Mouse (Mus musculus) forebrain, embryonic 14.5 days (tissue): ENCODE results near the gene Efna5. TPM values are rescaled to one million over a fixed set of nuclear protein-coding genes. Genes with fewer than 3 reads are reported as not detected.

Experiments
- ATAC-seq: fragments of 200-750 bp; cut with Nextera tagmentation; 2 replicates; pipeline ENCODE4 v1.8.0; 2017; ENCODE audit warnings: mild to moderate bottlenecking, moderate library complexity
- DNase-seq: peaks from one replicate; pipeline ENCODE4 v3.0.0-alpha.2; 2015; ENCODE audit warnings: low spot score
- H3K27ac ChIP-seq: fragments of 300-500 bp; sonication (generic); 2 replicates; pipeline ENCODE4 v1.5.1; 2014; ENCODE audit warnings: low read depth, mild to moderate bottlenecking, control low read depth, low read length, moderate library complexity
- H3K27me3 ChIP-seq: fragments of 300-500 bp; sonication (generic); replicated peaks from 2 replicates; pipeline ENCODE4 v1.6.1; 2014; ENCODE audit warnings: low read length, control low read depth, mixed read lengths; ENCODE audit not compliant: control insufficient read depth, insufficient read depth
- H3K36me3 ChIP-seq: fragments of 300-500 bp; sonication (generic); 2 replicates; pipeline ENCODE4 v1.6.1; 2014; ENCODE audit warnings: low read length, control low read depth; ENCODE audit not compliant: control insufficient read depth, insufficient read depth
- H3K4me1 ChIP-seq: fragments of 300-500 bp; sonication (generic); 2 replicates; pipeline ENCODE4 v1.6.1; 2014; ENCODE audit warnings: antibody characterized with exemption, low read length, control low read depth; ENCODE audit not compliant: control insufficient read depth, insufficient read depth
- H3K4me2 ChIP-seq: fragments of 300-500 bp; sonication (generic); 2 replicates; pipeline ENCODE4 v1.6.1; 2014; ENCODE audit warnings: mild to moderate bottlenecking, control low read depth, low read length
- H3K4me3 ChIP-seq: fragments of 300-500 bp; sonication (generic); 2 replicates; pipeline ENCODE4 v1.5.1; 2014; ENCODE audit warnings: low read depth, low read length, control low read depth
- H3K9ac ChIP-seq: fragments of 300-500 bp; sonication (generic); 2 replicates; pipeline ENCODE4 v1.6.1; 2014; ENCODE audit warnings: mild to moderate bottlenecking, low read length, control low read depth, moderate library complexity
- H3K9me3 ChIP-seq: fragments of 300-500 bp; sonication (generic); replicated peaks from 2 replicates; pipeline ENCODE4 v1.6.1; 2016; ENCODE audit warnings: low read length, control low read depth, mixed read lengths; ENCODE audit not compliant: control insufficient read depth
- WGBS: fragments of 180-500 bp; shearing (Covaris S2); extraction: QIAGEN DNeasy Blood & Tissue Kit; methylation state at CpG from one replicate; pipeline ENCODE4 v1.1.7; 2014; 5-methylcytosine and 5-hydroxymethylcytosine counted together
- polyA plus RNA-seq: library from polyadenylated mRNA; unstranded; fragments of >200 nt; fragmentation: Nextera tagmentation; extraction: Ambion mirVana; gene quantifications from 2 replicates; pipeline ENCODE4 v1.2.1, GENCODE M21; 2014

Gene Efna5
- polyA plus RNA-seq, 1 experiment from 2014 or later, result 18.8 TPM

GRCm38 (mm10) chr17:62692242-62692641 lies 188.9 kb downstream of the Efna5 start:
- Histone ChIP-seq H3K4me2 (no peak overlapping the region), H3K9me3 (no peaks in the 10 kb centered on the region), H3K4me3 (no peak overlapping the region), H3K27ac (no peak overlapping the region), H3K27me3 (no peaks in the 10 kb centered on the region), H3K36me3 (no peaks in the 10 kb centered on the region), H3K4me1 (peaks cover 8% of the 10 kb centered on the region), H3K9ac (no peak overlapping the region)
- ATAC-seq, result peak; percentile 47; the same call in 1 of the 2 replicates
- WGBS, result 5% methylated on average over 4 of the region's 4 CpGs
- DNase-seq, result peak; percentile 54

GRCm38 (mm10) chr17:62691201-62691715 lies 189.9 kb downstream of the Efna5 start:
- H3K9ac ChIP-seq, result no peak overlapping the region
- H3K4me1 ChIP-seq, result peaks cover 8% of the 10 kb centered on the region
- H3K9me3 ChIP-seq, result no peaks in the 10 kb centered on the region
- H3K4me3 ChIP-seq, result no peak overlapping the region
- H3K27me3 ChIP-seq, result no peaks in the 10 kb centered on the region
- DNase-seq, result no peak
- no peak overlapping the region for H3K4me2 ChIP-seq
- H3K27ac ChIP-seq, result no peak overlapping the region
- 78% methylated on average over 4 of the region's 4 CpGs for WGBS
- ATAC-seq, result no peak
- no peaks in the 10 kb centered on the region for H3K36me3 ChIP-seq

DNA sequence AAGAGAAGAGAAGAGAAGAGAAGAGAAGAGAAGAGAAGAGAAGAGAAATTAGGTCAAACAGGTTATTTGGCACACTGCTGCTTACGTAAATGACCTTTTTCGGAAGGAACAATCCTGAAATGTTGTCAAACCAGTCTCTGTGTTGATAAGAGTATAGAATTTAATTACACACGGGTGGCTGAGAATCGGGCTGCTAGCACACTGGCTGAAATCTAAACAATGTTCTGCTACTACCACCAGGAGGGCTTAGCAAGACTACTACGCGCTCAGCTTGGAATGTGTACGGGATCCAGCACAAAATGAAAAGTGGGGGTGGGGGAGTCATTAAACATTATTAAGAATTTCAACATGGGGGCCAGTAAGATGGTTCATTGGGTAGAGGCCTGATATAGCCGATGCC lies 190.9 kb downstream of the Efna5 start:
- H3K9me3 ChIP-seq, result no peaks in the 10 kb centered on the region
- no peak overlapping the region for H3K27ac ChIP-seq
- ATAC-seq, result no peak; the same call in 1 of the 2 replicates
- no peaks in the 10 kb centered on the region for H3K27me3 ChIP-seq
- no peak overlapping the region for H3K9ac ChIP-seq
- peaks cover 8% of the 10 kb centered on the region for H3K4me1 ChIP-seq
- 29% methylated on average over 8 of the region's 8 CpGs for WGBS
- DNase-seq, result peak; percentile 30
- no peak overlapping the region for H3K4me3 ChIP-seq
- no peaks in the 10 kb centered on the region for H3K36me3 ChIP-seq
- no peak overlapping the region for H3K4me2 ChIP-seq

DNA sequence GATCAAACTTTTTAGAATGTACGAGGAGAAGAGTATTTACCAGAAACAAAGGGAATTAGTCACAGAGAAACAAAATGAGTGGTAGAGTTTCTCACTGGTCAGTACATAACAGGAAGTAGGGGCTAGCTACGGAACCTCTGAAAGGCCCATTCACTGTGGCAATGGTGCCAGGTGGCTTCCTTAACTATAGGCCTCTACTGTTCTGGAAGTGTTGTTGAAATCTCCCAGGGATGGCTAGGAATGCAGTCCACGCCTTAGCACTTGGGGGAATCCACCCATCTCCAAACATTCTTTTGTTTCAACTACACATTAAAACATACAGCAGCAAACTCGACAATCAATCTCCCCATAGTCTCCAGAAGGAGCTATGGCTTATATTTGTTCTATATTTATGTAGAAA lies 191.5 kb downstream of the Efna5 start:
- no peaks in the 10 kb centered on the region for H3K36me3 ChIP-seq
- no peaks in the 10 kb centered on the region for H3K9me3 ChIP-seq
- H3K27me3 ChIP-seq, result no peaks in the 10 kb centered on the region
- ATAC-seq (no peak), DNase-seq (no peak)
- 74% methylated on average over 4 of the region's 4 CpGs for WGBS
- H3K27ac ChIP-seq, result no peak overlapping the region
- no peak overlapping the region for H3K9ac ChIP-seq
- H3K4me1 ChIP-seq, result peaks cover 8% of the 10 kb centered on the region
- H3K4me3 ChIP-seq, result no peak overlapping the region
- H3K4me2 ChIP-seq, result no peak overlapping the region

DNA sequence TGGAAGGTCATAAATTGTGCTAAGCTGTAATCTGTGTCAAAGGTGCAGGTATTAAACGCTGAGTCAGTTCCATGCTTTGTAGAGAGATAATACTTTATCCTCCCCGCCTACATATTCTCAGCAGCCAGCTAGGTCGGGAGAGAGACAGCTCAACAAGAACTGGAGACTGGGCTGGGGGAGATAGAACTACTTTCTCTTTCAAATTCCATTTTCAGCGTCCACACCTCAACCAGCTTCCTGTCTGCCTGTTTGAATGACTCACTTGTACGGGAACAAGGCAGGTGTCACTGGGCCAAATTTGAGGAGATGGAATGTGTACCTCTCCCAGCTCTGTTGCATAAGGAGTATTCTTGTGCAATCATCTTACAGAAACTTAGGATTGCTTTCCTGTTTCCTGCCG lies 193.7 kb downstream of the Efna5 start:
- no peaks in the 10 kb centered on the region for H3K9me3 ChIP-seq

GRCm38 (mm10) chr17:62685181-62685580 lies 195.9 kb downstream of the Efna5 start:
- Histone ChIP-seq H3K27me3 (no peaks in the 10 kb centered on the region), H3K36me3 (no peaks in the 10 kb centered on the region), H3K4me2 (no peak overlapping the region), H3K4me1 (no peaks in the 10 kb centered on the region), H3K9me3 (no peaks in the 10 kb centered on the region), H3K9ac (no peak overlapping the region), H3K4me3 (no peak overlapping the region), H3K27ac (no peak overlapping the region)
- ATAC-seq, result no peak
- 63% methylated on average over 6 of the region's 6 CpGs for WGBS
- DNase-seq, result no peak

More for the DNA sequence above, 193.7 kb downstream of the Efna5 start:
- Histone ChIP-seq H3K36me3 (no peaks in the 10 kb centered on the region), H3K9ac (no peak overlapping the region), H3K4me3 (no peak overlapping the region), H3K4me1 (peaks cover 6% of the 10 kb centered on the region), H3K4me2 (no peak overlapping the region), H3K27me3 (no peaks in the 10 kb centered on the region), H3K27ac (no peak overlapping the region)
- ATAC-seq (no peak), DNase-seq (no peak)
- WGBS, result 54% methylated on average over 6 of the region's 6 CpGs

DNA sequence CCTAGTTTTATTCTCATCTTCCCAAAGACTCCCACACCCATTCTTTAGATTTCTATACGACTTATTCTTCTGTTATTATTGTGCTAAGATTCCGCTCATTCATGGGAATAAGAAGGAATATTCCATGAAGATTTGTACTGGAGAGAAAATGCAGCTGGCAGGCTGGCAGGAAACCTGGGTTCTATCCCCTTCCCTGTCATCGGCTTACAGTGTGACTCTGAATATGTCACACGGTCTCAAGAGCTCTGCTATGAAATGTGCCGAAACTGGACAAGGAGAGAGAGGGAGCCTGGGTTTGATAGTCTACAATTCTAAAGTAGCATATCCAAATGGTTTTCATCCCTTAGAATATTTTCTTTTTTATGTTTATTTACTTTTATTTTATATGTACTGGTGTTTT lies 198.0 kb downstream of the Efna5 start:
- ATAC-seq (no peak), DNase-seq (no peak)
- Histone ChIP-seq H3K9ac (no peak overlapping the region), H3K4me1 (no peaks in the 10 kb centered on the region), H3K4me3 (no peak overlapping the region), H3K36me3 (no peaks in the 10 kb centered on the region), H3K9me3 (no peaks in the 10 kb centered on the region), H3K4me2 (no peak overlapping the region), H3K27me3 (no peaks in the 10 kb centered on the region), H3K27ac (no peak overlapping the region)
- WGBS, result 96% methylated on average over 5 of the region's 5 CpGs

- Histone ChIP-seq H3K4me3 (no peak overlapping the region), H3K9me3 (no peaks in the 10 kb centered on the region), H3K4me2 (no peak overlapping the region), H3K27me3 (no peaks in the 10 kb centered on the region), H3K27ac (no peak overlapping the region), H3K4me1 (no peaks in the 10 kb centered on the region), H3K9ac (no peak overlapping the region), H3K36me3 (no peaks in the 10 kb centered on the region)
- 86% methylated on average over 1 of the region's 1 CpGs for WGBS
- DNase-seq, result no peak
- no peak for ATAC-seq
These were observed 199.4 kb downstream of the Efna5 start for GRCm38 (mm10) chr17:62681726-62682125.

DNA sequence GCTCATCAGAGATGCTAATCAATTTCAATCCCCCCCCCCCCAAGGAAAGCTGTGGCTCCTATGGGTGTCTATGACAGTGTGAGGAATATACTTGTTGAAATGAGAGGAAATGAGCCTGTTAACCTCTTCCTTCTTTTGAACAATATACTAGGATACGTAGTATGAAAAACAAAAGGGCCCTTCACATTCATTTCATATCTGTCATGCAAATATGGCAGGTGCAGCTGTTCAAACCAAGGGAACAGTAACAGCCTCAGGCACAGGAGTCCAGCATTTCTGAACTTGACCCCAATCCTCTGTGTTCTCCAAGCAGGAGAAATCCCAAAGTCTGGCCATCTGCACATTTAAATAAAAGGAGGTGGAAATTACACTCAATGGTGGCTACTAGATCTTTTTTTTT lies 200.4 kb downstream of the Efna5 start:
- 86% methylated on average over 1 of the region's 1 CpGs for WGBS
- DNase-seq (no peak), ATAC-seq (no peak)
- H3K4me3 ChIP-seq, result no peak overlapping the region
- no peaks in the 10 kb centered on the region for H3K4me1 ChIP-seq
- H3K9me3 ChIP-seq, result no peaks in the 10 kb centered on the region
- no peaks in the 10 kb centered on the region for H3K27me3 ChIP-seq
- no peak overlapping the region for H3K4me2 ChIP-seq
- no peaks in the 10 kb centered on the region for H3K36me3 ChIP-seq
- no peak overlapping the region for H3K27ac ChIP-seq
- no peak overlapping the region for H3K9ac ChIP-seq
